Mouse (Mus musculus) liver, adult 2 months (tissue): ENCODE results near the gene Bdh1. TPM values are rescaled to one million over a fixed set of nuclear protein-coding genes. Genes with fewer than 3 reads are reported as not detected.
"Not testable (repeated sequence)": the region's sequence is repeated elsewhere in the genome, so short reads cannot be mapped to it uniquely, and the experiment has no call there.

ENCODE experiments used
- DNase-seq: peaks from one replicate; pipeline ENCODE4 v3.0.0-alpha.2; 2011; ENCODE audit warnings: low read depth, low spot score; ENCODE audit errors: extremely low read depth
- H3K27ac ChIP-seq: fragments of 200-500 bp; replicated peaks from 2 replicates; pipeline ENCODE4 v1.5.1; 2012; ENCODE audit warnings: low read depth, mild to moderate bottlenecking, control low read depth, inconsistent platforms, low read length; ENCODE audit not compliant: insufficient read depth
- H3K27me3 ChIP-seq: fragments of 200-500 bp; 2 replicates; pipeline ENCODE4 v1.6.1; 2012; ENCODE audit warnings: mild to moderate bottlenecking, moderate library complexity, low read length, inconsistent platforms; ENCODE audit not compliant: control insufficient read depth, insufficient read depth
- H3K36me3 ChIP-seq: fragments of 200-500 bp; 2 replicates; pipeline ENCODE4 v1.6.1; 2012; ENCODE audit warnings: low read length, inconsistent platforms; ENCODE audit not compliant: control insufficient read depth, insufficient read depth
- H3K4me1 ChIP-seq: fragments of 200-500 bp; 2 replicates; pipeline ENCODE4 v1.6.1; 2011; ENCODE audit warnings: low read length; ENCODE audit not compliant: control insufficient read depth, insufficient read depth
- H3K4me3 ChIP-seq: fragments of 200-500 bp; 2 replicates; pipeline ENCODE4 v1.5.1; 2011; ENCODE audit warnings: low read depth, mild to moderate bottlenecking, control low read depth, low read length, moderate library complexity; ENCODE audit not compliant: insufficient read depth
- H3K79me2 ChIP-seq: fragments of 200-500 bp; 2 replicates; pipeline ENCODE4 v1.6.1; 2012; ENCODE audit warnings: inconsistent platforms, mild to moderate bottlenecking, low read length, moderate library complexity; ENCODE audit not compliant: control insufficient read depth, insufficient read depth
- H3K9ac ChIP-seq: fragments of 200-500 bp; 2 replicates; pipeline ENCODE4 v1.6.1; 2012; ENCODE audit warnings: low read depth, mild to moderate bottlenecking, control low read depth, inconsistent platforms, low read length
- CTCF ChIP-seq: fragments of 200-500 bp; IDR thresholded peaks from 2 replicates; pipeline ENCODE4 v1.5.1; 2011; ENCODE audit warnings: low read depth, low read length, control low read depth
- POLR2A ChIP-seq: fragments of 200-500 bp; IDR thresholded peaks from 2 replicates; pipeline ENCODE4 v1.6.1; 2011; ENCODE audit warnings: low read length, control low read depth; ENCODE audit not compliant: insufficient read depth; ENCODE audit errors: extremely low read depth
- WGBS: fragments of 180-500 bp; shearing (Covaris S2); methylation state at CpG from one replicate; pipeline ENCODE4 v1.1.7; 2018; 5-methylcytosine and 5-hydroxymethylcytosine counted together
- polyA plus RNA-seq: library from polyadenylated mRNA; depleted of rRNA; stranded (reverse); fragments of >200 nt; gene quantifications from 2 replicates; pipeline ENCODE4 v1.2.3, GENCODE M21; 2012; rRNA removed
- total RNA-seq: library from RNA; depleted of rRNA; stranded (reverse); fragments of >200 nt; gene quantifications from 2 replicates; pipeline ENCODE4 v1.2.3, GENCODE M21; 2014; rRNA removed

Bdh1 gene
- total RNA-seq (141 and 185 TPM in 2 replicates), polyA plus RNA-seq (314 and 354 TPM in 2 replicates)

DNA sequence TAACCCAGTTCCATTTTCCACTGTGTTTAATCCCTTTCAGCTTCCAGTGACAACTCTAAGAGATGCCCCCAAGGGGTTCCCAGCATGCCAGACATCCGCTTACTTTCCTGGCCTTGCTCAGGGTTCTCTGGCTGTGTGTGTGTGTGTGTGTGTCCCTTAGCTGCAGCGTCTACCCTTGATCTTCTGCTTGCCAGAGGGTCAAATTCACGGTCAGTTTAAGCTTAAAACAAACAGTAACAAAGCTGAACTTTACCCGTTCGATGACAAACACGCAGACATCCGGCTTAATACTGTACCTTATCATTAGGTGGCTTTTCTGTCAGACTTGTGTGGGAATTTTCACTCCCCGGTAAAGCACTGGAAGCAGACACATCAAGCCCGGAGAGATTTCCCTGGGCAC is at the start of gene Bdh1:
Gene Bdh1, plus strand, starts transcription at position 281 of the 400 bp plus-strand sequence.
- DNase-seq, result peak; percentile 99
- peaks cover 14% of the 10 kb centered on the region for H3K79me2 ChIP-seq
- peaks cover 26% of the 10 kb centered on the region for H3K4me1 ChIP-seq
- H3K27ac ChIP-seq, result peak within 1 kb of the TSS; percentile 99
- peak within 1 kb of the TSS; percentile 80 for H3K9ac ChIP-seq
- H3K27me3 ChIP-seq, result no peaks in the 10 kb centered on the region
- H3K36me3 ChIP-seq, result peaks cover 4% of the 10 kb centered on the region; the same call in 1 of the 2 replicates
- TF ChIP-seq POLR2A, result 0 out of 2 replicates have a peak, but pooled peaks have one; percentile 24
- no peak for TF ChIP-seq CTCF
- 18% methylated on average over 9 of the region's 9 CpGs for WGBS
- H3K4me3 ChIP-seq, result peak within 1 kb of the TSS; percentile 78

DNA sequence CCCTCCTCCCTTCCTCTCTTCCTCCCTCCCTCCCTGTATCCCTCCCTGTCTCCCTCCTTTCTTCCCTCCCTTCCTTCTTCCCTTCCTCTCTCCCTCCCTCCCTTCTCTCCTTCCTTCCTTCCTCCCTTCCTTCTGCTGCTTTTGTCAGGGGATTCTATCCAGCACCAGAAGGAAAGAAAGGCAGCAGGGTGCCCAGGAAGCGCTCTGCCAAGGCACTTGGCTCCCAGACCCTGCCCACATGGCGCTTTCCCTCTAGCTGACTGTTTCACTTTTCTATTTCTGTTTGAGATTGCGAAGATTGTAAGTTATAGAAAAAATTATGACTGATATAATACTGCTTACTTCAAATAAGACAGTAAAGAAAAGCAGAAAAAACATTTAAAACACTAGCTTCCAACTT is 49.8 kb upstream of the Bdh1 start:
- not testable (repeated sequence) for H3K36me3 ChIP-seq, H3K27ac ChIP-seq, H3K4me1 ChIP-seq, H3K27me3 ChIP-seq, DNase-seq, H3K9ac ChIP-seq, H3K4me3 ChIP-seq, H3K79me2 ChIP-seq
- WGBS, result 95% methylated on average over 3 of the region's 3 CpGs

DNA sequence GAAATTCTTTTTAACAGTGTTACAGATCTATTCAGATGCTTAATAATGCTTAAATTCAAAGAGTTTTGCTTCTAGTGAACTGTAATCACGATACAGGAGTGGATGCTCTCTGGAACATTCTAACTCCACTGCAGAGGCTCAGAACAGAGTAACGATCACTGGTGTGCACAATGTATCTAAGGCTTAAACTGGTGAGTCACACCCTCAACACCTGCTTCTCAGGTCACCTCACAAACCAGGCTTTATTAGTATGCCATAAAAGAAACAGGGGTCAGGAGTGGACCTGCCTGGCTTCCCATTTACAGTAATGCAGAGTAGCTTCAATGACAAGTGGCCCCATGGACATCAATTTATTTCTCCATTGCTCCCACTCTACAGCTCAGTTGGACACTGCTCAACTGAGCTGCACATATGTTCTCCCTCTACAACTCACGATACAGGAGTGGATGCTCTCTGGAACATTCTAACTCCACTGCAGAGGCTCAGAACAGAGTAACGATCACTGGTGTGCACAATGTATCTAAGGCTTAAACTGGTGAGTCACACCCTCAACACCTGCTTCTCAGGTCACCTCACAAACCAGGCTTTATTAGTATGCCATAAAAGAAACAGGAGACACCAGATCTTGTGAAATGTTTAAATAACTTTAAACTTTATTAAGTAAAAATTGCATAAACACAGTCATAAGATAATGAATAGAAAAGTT is 46.0 kb upstream of the Bdh1 start:
- H3K79me2 ChIP-seq, DNase-seq, H3K4me3 ChIP-seq, H3K4me1 ChIP-seq, H3K27me3 ChIP-seq, H3K27ac ChIP-seq, H3K9ac ChIP-seq, H3K36me3 ChIP-seq: not testable (repeated sequence)
- WGBS, result 89% methylated on average over 4 of the region's 4 CpGs

DNA sequence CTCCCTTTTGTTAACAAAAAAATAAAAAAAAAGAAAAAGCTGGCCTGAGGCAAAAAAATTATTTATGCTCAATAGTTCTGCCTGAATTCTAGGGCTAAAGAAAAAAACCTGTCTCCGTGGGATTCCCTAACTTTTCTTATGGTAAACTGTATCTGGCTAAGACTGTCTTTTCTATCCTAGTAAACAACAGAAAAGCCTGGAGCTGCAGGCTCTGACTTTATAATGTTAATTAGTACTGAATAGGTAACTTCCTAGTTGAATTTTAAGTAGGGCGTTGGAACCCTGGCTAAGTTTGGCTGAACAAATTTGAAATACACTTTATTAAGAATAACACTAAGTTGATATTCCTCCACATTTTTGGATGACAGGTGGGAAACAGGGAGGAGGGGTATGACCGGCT is 33.8 kb upstream of the Bdh1 start:
- not testable (repeated sequence) for H3K79me2 ChIP-seq, H3K27ac ChIP-seq, H3K36me3 ChIP-seq, H3K4me1 ChIP-seq, H3K9ac ChIP-seq, H3K27me3 ChIP-seq, H3K4me3 ChIP-seq, DNase-seq
- 95% methylated on average over 3 of the region's 3 CpGs for WGBS

DNA sequence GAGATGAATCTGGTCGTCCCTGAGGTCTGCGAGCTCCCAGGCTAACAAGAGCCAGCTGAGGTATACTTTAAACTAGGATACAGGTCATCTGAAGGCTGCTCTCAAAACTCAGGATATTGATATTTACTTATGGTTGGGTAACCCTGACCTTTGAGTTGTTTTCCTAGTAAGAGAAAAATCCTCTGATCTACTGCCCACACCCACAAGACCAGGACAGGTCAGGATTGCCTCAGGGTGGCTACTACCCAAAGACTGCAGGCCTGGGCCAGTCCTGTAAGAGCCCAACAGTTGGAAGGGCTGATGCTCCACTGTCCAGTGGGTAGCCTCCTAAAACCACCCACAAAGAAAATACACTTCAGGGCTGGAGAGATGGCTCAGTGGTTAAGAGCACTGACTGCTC is 22.8 kb upstream of the Bdh1 start:
- peak; percentile 100 for DNase-seq
- Histone ChIP-seq H3K36me3 (no peaks in the 10 kb centered on the region), H3K79me2 (no peaks in the 10 kb centered on the region), H3K9ac (no peak overlapping the region), H3K27me3 (no peaks in the 10 kb centered on the region), H3K4me3 (no peak overlapping the region), H3K4me1 (peaks cover 1% of the 10 kb centered on the region; the same call in 1 of the 2 replicates), H3K27ac (peak overlapping the region; percentile 63)
- WGBS, result 33% methylated on average over 2 of the region's 2 CpGs
- TF ChIP-seq CTCF (no peak), POLR2A (no peak)

DNA sequence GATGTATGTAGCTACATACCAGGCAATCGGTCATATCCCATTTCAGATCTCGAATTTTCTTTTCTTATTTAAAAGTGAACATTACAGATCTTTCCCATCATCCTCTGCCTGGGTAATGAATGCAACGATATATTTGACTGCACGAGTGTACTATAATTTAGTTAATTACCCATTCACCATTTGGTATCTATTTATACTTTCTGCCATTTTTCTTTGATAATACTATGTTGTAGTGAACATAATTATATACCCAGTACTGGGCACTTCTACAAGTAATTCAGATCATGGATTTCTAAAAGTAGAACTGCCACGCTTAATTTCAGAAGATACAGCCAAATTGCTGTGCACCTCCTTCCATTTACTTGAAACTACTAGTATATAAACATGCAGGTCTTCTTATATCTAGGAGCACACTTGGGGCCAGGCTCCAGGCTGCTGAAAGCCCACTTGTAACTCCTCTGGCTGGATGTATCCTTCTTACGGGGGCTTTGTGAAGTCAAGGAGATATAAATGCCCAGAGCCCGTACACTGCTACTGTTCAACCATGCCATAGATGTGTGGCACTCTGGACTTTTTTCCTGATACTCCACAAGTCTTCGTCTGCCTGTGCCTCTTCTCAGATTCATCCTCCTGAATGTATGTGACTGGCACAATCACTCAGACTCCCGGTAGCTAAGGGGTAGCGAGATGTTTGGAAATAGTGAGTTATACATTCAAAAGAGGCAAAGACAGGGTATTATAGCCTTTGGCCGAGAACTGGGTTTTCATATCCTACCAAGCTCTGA is 21.0 kb upstream of the Bdh1 start:
- DNase-seq, result no peak
- peaks cover 1% of the 10 kb centered on the region; the same call in 1 of the 2 replicates for H3K4me1 ChIP-seq
- H3K36me3 ChIP-seq, result no peaks in the 10 kb centered on the region
- TF ChIP-seq CTCF, result no peak
- TF ChIP-seq POLR2A, result no peak
- no peaks in the 10 kb centered on the region for H3K27me3 ChIP-seq
- no peak overlapping the region for H3K9ac ChIP-seq
- H3K79me2 ChIP-seq, result no peaks in the 10 kb centered on the region
- no peak overlapping the region for H3K4me3 ChIP-seq
- no peak overlapping the region for H3K27ac ChIP-seq
- WGBS, result 95% methylated on average over 11 of the region's 11 CpGs
